Mouse (Mus musculus) gastrocnemius, postnatal 10 days (tissue): ENCODE results near the gene Hoxa3. TPM values are rescaled to one million over a fixed set of nuclear protein-coding genes. Genes with fewer than 3 reads are reported as not detected.
A peak's percentile ranks its signal among the peaks of the same experiment; 100 is the strongest.

Source experiments
- DNase-seq: peaks from one replicate; pipeline ENCODE4 v3.0.0; 2021; ENCODE audit warnings: mixed read lengths
- total RNA-seq, 2 experiments: library from RNA; stranded (reverse); gene quantifications; 2 replicates each; pipeline ENCODE4 v1.2.3; 2021

Hoxa3 gene
- total RNA-seq, 2 experiments from 2014 or later = 2.0 to 5.0 TPM

DNA sequence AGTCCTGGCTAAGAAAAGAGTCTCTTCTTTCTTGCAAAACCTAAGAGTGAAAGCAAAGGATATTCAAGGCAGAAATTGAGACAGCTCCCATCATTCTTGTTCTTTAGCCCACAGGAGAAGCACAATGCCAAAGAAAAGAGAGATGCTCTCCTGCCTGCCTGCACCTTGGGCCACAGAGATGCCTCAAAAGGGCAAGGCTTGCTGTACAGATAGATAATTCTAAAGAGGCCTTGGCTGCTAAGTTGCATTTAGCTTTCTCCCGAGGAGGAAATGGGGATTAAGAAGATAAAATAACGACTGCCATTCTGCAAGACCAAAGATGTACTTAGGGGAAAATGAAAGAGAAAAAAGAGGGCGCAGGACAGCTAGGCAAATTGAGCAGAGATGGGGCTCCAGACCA, 33.8 kb upstream of the Hoxa3 start:
- no peak for DNase-seq

DNA sequence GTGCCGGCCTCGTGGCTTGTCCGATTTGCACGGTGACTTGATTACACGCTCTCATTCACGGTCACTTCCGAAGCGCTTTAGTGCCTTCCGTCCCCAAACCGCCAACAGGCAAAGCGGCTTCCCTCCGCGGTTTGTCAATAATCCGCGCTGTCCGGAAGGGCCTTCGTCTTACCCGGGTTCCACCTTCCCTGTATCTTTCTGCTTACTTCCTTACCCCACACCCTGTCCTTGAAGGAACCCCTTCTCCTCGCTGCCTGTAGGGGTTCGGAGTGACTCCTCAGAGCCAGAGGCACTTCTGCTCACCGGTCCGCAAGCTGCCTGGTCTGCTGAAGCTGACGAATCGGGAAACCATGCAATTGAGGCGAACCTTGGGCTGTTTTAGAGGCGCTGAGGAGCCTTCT, 33.3 kb upstream of the Hoxa3 start:
- DNase-seq = peak; percentile 33

DNA sequence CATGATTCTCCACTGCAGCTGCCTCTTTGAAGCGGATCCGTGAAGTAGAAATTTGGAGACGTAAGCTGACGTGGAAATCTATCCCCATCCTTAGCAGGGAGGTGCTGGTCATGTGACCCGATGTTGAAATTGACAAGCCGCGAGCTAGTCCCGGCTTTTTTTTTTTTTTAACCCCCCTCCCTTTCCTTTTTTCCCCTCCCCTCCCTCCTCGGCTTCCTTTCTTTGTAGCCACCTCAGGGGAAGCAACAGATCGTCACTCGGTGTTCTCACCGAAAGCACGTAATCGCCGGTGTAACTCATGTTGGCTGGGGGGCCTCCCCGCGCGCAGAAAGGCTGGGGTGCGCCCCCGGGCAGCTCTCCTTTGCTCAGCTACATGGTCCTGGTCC, 32.6 kb upstream of the Hoxa3 start, which contains the start of gene Hoxa11:
TSS of gene Hoxa11 (minus strand) at position 54 of the 386 bp plus-strand sequence.
- peak; percentile 17 for DNase-seq

DNA sequence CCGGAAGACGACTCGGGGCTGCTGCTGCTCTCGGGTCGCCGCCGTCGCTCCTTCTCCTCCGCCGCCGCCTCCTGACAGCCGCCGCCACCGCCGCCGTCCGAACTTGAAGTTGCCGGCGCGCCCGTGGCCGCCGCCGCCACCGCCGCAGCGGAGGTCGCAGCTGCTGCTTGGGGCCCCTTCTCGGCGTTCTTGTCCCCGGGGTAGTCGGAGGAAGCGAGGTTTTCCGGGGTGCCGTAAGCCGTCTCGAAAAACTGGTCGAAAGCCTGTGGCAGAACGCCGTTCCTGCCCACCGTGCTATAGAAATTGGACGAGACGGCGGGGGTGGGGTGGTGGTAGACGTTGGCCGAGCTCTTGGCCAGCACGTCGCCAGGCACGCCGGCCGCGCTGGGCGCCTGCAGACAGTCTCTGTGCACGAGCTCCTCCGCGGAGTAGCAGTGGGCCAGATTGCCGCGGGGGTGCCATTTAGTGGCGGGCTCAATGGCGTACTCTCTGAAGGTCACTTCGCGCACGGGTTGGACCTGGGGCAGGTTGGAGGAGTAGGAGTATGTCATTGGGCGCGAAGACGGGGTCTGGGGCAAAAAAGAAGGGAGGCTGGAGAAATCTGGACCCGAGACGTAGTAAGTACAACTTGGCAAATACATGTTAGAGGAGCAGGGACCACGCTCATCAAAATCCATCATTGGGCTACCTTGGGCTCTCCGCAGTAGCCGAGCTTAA, 32.1 kb upstream of the Hoxa3 start:
- no peak for DNase-seq

DNA sequence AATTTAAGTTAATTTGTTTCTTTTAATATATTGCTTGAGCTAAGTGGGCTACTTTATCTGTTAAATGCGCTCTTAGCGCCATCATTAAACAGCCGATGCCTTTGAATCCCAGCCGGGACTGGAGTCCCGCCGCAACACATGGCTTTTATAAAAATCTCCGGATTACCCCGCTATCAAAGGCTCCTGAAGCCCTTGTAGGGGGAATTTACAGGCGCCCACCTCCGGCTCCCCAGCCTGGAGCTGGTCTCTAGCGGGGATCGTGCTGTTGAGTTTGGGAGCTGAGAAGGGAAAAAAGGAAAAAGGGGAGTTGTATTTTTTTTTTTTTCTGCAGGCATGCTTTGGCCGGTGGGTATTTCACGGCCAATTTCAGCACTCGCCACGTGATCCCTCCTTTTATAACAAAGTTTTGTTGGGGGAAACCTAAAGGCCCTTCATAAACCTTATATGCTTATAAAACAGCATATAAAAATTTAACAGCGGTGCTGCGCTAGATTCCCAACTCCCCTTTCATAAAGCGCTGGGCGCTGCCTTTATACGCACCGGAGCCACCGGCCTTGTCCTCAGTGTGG, 31.4 kb upstream of the Hoxa3 start:
- no peak for DNase-seq

DNA sequence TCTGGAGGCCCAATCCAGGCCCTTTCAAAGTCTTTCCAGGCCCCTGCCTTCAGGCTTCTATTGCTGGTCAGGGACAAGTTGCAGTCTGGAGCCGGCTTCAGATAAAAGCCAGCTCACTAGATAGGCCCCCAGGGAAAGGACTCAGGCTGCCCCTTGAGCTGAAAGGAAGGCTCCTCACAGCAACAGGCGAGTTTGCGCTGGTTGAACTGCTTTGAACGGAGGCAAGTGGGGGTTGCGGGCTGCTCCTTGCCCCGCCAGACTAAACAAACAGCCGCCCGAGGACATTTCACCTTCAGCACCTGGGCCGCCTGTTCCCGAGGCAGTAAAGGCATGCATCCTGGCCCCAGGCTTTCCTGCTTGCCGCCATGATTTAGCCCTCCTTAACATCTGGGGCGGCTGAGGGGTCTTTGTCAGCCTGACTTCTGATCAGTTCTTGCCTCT, 30.6 kb upstream of the Hoxa3 start:
- DNase-seq = peak; percentile 8

DNA sequence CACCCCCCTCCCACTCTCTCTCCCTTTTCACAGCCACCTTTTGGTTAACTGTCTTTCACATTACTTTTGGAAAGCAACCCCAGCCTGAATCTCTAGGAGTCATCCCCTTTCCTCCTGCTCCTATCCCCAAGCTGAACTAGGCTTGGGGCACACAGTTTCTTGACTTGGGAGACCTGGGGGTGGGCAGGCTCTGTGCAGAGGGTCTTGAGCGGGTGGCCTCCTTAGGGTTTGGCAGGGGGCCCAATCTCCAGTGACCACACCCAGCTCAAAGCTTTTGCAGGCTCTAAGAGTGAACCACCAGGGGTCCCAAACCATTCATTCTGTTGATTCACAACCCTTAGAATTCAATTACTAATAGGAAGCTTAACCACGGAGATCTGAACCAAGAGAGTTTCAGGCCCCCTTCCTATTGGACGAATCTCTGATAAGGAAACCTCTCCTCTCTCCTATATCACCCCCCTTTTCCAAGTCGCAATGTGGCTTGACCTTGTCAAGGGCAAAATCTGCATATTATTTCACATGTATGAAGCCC, 29.7 kb upstream of the Hoxa3 start:
- peak; percentile 9 for DNase-seq

DNA sequence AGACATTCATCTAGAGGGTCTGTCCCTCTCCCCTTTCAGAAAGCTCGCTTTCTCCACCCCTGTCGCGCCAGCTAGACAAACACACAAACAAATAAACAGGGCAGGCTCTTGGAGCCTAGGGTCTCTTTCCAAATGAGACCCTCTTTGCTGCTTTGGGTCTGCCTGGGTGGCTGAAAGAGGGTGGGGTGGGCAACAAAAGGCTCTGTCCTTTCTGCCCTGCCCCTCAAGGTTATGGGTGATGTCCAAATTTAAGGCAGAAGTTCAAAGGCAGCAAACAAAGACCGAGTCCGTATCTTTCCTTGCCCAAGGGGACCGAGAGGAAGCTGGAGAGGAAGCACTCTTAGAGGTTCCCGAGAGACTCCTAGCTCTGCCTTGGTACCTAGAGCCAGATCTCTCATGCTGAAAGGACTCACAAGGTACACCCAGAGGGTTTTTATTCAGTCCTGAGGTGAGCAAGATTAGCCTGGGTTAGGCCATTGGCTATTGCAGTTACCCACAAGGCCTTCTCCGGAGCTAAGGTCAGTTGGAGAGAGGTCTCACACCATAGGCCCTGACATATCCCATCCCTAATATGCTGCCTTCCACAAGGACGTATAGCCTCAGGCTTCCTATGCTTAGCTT, 28.0 kb upstream of the Hoxa3 start:
- peak; percentile 4 for DNase-seq

DNA sequence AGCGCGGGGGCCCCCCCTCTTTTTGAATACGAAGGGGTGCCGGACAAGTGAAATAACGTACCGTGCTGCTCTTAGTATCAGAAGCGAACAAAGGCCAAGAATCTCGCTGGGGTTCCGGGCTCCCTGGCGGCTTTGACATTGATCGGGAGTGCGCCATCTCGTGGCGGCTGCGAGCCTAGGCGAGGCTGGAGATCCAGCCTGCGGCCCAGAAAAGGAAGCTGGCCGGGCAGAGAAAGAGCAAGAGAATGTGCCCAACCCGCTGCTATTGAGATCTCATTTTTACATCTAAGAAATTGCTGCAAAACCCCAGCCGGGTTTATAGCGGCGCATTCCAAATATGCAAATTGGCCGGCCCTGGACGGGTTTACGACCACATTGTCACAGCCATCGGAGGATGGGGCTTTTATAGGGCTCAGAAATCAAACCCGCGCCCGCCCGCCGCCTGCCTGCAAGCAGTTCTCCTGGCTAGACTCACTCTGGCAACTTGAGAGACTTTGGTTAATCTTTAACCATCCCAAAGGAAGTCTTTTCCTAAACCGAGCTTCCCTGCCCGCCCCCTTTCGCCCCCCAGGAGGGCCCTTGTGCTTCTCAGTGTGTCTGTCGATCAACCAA, 27.4 kb upstream of the Hoxa3 start, which contains the start of gene Hoxa10:
TSS of gene Hoxa10 (minus strand) at position 466 of the 612 bp plus-strand sequence.
- DNase-seq = peak; percentile 94

DNA sequence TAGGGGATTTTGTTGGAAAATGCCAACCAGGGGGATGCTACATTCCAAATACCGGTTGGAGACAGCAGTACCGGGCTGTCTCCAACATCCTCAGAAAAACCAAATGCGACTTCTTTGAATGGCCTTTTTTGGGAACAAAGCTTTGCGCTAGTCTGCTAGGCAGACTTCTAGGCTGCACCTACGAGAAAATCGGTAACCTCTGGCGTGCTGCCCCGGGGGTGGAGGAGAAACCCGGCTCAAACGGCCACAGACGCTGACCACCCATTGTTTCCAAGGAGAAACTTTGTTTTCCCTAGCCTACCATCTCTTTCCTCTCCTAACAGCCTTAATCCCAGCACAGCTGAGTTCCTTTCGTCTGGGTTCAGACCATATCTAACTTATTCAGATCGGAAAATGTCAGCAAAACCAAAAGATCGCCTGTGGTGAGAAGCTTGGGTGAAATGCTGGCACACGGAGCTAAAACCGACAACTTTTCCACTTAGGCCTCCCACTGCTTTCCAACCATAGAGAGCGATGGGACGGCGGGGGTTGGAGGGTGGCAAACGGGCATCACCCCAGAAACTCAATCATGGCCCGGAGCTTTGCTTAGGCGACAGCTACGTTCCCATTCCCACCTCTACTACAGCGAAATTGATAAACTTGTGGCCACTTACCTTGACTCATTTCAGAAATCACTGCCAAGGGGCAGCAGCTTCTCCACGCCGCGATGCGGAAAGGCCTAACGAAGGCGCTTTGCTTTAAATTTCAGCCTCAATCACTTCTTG, 26.7 kb upstream of the Hoxa3 start:
- peak; percentile 53 for DNase-seq

DNA sequence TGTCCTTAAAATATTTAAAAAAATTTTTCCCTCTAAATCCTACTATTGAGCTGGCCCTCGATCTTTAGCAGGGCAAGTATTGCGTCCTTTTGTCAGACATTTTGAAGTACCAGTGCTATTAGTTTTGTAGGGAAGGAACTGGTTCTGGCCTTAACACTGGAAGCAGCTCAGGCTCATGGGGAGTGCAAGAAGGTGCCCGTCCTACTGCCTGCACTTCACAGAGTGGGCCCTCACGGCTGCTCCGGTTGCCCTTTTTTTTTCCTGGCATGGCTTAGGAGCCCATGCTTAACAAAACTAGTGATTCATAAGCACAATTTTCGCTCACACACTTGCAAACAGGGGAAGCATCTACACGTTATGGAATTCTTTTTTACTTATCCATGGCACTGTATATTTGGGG, 25.8 kb upstream of the Hoxa3 start:
- DNase-seq = no peak

DNA sequence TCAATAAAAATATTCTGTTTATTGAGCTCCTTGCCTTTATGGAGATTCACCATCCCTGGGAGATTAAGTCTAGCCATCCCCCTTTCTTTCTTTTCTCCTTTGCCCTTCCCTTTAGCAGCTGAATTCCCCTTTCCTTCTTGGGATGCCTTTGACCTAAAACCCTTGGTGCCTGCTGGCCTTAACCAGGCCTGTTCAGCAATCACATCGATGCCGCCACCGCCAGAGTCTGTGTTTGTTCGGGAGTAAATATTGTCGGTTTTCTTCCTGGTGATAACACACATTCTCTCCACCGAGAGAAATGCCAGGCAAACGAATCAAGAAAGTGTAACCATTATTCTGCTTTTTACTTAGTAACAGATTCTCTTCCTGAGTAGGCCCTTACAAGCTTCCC, 25.0 kb upstream of the Hoxa3 start:
- peak; percentile 13 for DNase-seq

DNA sequence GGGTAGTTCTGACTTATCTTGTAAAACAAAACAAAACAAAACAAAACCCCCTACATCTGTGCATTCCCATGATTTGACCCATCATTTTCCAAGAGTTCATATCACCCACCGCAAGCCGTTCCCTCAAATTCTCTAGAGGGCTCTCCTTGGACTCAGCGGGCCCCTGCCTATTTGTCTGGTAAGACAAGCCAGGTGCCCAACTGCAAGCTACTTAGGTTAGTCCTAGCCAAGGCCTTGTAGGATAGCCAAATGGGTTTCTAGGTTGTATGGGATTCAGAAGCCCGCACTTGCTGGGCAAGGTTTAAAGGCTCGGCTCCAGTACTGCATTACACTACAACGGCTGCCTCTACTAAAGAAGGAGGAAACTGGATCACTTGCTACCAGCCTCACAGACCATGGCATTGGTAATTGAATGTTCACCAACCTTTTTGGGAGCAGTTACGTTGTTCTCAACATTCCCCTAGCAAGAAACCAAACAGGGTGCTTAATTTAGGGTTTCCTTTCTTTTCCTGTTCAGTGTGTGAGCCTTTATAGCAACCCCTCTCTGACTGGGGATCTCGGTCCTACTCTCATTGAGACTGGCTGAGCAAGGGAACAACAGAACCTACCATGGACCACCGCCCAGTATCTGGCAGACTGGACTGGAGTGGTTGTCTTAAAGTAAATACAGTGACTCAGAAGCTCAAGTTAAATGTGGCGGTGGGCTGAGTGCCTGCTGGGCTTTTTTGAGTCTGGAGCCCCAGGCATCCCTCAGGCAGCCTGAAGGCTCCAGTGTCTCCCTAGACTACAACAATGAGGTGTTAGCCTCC, 24.4 kb upstream of the Hoxa3 start:
- peak; percentile 25 for DNase-seq

DNA sequence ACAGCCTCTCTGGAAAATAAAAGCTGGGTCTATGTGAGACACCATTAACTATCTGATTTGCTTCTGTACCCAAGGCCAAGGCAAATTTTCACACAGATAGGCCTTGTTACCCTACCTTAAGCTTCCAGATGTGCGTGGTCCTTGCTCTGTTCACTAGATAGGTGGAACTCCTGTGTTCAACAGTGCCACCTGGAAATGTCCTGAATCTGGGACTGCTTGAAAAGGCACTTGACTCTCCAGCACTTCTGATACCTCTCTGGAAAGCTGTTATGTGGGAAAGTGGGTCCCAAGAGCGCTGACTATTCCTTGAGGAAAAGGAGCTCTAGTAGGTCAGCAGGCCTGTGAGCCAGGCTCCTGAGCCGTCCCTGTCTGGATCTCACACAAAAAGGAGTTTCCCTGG, 23.7 kb upstream of the Hoxa3 start:
- no peak for DNase-seq

DNA sequence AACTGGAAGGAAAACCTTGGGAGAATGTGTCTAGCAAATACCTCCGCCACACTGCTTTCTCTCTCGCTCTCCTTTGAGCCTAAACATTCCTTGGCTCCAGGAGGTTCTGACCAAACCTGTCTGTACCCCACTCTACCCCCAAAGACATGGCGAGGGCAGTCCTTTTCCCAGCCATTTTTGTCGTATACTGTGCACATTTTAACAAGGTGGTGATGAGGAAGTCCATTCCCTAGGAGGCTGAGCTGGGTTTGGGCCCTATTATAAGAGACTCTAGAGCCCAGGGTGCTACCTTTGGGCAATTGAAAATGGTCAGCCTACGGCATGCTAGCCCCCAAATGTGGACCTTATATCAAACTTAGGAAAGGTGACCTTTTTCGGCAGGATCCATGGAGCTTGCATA, 22.7 kb upstream of the Hoxa3 start:
- no peak for DNase-seq

DNA sequence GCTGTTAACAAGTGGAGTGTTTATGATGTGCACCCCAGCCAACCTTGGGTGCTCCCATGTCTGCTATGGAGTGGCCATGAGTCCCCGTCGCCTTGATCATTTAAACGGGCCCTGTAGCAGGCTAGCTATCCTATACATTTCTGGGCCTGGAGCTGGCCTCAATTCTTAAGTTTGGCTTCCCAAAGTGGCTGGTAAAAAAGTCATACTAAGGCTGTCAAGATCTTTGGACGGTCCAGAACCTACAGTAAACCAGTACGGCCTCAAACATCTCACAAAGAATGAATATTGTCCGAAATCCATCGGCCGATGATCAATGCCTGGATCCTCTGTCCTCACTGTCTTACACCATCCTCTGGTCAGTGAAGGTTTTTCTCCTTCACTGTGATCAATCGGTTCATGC, 22.1 kb upstream of the Hoxa3 start:
- DNase-seq = no peak

DNA sequence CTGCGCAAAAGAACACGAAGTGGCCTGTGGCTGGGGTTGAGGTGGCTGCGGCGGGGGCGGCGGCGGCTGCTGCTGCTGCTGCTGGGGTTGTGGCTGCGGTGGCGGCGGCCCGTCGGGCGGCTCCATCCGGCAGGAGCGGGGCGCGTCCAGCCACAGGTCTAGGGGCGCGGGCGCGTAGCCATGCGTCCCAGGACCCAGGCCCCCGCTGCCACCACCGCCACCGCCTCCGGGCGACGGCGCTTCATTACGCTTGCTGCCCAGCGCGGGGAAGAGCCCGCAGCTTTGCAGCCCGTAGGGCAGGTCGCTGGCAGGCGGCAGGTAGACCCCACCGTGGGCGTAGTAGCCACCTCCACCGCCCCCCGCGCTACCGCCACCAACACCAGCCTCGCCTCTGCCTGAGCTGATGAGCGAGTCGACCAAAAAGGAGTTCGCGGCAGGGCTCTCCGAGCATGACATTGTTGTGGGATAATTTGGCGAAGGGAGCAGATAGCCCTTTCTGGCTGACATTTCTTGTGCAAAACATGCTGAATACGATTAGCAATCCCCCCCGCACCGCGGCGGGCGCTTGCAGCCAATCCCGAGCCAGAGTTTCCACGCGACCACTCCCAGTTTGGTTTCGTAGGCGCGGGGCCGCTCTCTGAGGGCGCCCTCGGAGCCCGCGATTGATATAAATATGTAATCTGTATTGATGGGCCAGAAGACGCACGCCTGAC, 21.4 kb upstream of the Hoxa3 start:
- peak; percentile 65 for DNase-seq

DNA sequence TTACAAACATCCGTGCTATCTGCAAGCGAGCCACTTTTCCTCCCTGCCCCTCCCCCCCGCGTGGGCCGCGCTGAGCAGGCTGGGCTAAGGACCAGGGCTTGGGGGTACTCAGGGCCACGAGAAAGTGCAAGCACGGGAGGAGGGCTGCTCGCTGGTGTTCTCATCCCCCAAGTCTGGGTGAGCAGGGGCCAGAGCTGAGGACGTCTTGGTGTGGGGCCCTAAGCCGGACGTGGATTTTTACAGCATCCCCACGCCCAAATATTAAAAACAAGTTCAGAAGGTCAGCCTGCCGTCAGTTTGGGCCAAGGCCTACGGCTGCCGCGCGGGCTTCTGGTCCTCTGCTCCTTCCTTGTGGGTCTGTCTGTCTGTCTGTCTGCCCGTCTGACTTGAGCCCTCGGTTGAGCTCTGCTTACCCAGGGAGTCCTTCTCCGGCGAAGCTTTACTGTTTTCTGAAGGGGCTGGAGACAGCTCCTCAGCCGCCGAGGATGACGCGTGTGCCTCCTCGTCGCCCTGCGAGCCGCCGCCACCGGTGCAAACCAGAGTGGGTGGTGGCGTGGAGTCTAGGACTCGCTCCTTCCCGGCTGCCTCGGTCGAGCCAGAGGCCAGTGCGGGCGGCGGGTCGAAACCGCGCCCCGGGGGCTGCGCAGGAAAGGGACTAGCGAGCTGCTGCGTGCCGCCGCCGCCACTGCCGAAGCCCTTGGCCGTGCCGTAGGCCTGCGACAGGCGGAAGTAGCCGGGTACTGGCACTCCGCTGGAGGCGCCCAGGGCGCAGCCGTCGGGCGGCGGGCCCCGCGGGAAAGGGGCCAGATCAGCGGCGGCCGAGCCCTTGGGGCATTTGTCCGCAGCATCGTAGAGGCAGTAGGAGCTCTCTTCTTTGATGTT, 20.7 kb upstream of the Hoxa3 start:
- peak; percentile 85 for DNase-seq

DNA sequence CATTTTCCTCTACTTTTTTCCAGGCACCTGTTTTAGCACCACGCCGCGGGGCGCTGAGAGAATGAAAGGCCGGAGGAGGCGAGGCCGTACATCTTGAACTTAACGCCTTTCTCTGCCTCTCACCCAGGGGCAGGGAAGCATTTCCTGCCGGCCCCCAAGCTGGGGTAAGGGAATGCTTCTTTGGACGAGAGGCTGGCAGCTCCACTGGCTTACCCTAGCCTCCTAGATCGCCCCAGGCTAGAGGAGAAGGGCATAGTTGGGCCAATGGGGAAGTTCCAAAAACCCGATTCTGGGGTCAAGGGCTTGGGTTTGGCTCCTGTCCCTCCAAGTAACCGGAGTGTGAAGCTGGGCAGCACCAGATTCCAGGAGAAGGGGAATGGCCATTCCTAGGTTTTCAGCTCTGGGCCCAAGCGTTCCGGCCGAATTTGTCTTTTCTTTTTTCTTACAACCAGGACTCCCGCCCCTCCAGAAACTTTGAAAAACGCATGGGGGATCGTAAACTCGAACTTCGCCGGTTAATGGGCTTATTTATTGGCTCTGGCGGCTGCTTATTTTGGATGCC, 19.9 kb upstream of the Hoxa3 start:
- DNase-seq = peak; percentile 40
